24 mouse cellular contexts compared by ENCODE assay signal in genomic region chr8:18065456-18065855, GRCm38 (mm10).
"Had no signal": no experiment of that assay in that cellular context is flagged by ENCODE, and none has a peak within 500 bp of the region (broad histone marks: within the 10 kb centered on the region; RNA-seq: fewer than 3 reads in every experiment).

No protein-coding gene starts in this region.

- H3K36me3 ChIP-seq: heart, embryonic 13.5 days; heart, embryonic 15.5 days; hindbrain, embryonic 13.5 days; hindbrain, embryonic 15.5 days; kidney, embryonic 15.5 days; limb, embryonic 13.5 days; limb, embryonic 15.5 days had no signal

- H3K27me3 ChIP-seq: heart, embryonic 13.5 days; heart, embryonic 15.5 days; hindbrain, embryonic 13.5 days; hindbrain, embryonic 15.5 days; kidney, embryonic 15.5 days; limb, embryonic 13.5 days; limb, embryonic 15.5 days had no signal

- ATAC-seq: hindbrain, postnatal 0 days; intestine, embryonic 16.5 days had no signal

- H3K9me3 ChIP-seq: heart, embryonic 13.5 days; heart, embryonic 15.5 days; hindbrain, embryonic 13.5 days; hindbrain, embryonic 15.5 days; kidney, embryonic 15.5 days; limb, embryonic 13.5 days; limb, embryonic 15.5 days had no signal

- H3K4me2 ChIP-seq: heart, embryonic 11.5 days; heart, embryonic 13.5 days; heart, embryonic 15.5 days; hindbrain, embryonic 13.5 days; hindbrain, embryonic 15.5 days; kidney, embryonic 15.5 days; limb, embryonic 13.5 days; limb, embryonic 15.5 days had no signal

- DNase-seq: gastrocnemius, postnatal 14 days; gastrocnemius, postnatal 36 days; heart, adult 2 months; heart, postnatal 14 days; heart, postnatal 36 days; kidney, adult 11 months; kidney, adult 2 months; kidney, adult 9 months; kidney, postnatal 14 days; kidney, postnatal 36 days; layer of hippocampus, adult 9-11 months; layer of hippocampus, postnatal 36 days; left cerebral cortex, postnatal 4 days had no signal

- H3K9ac ChIP-seq: heart, embryonic 13.5 days; heart, embryonic 15.5 days; hindbrain, embryonic 13.5 days; hindbrain, embryonic 15.5 days; kidney, embryonic 15.5 days; limb, embryonic 13.5 days; limb, embryonic 15.5 days had no signal

- H3K27ac ChIP-seq: heart, adult 2 months; heart, embryonic 13.5 days; heart, embryonic 15.5 days; hindbrain, embryonic 13.5 days; hindbrain, embryonic 15.5 days; hindbrain, postnatal 0 days; kidney, embryonic 15.5 days; kidney, postnatal 0 days; limb, embryonic 13.5 days; limb, embryonic 15.5 days had no signal

- H3K4me3 ChIP-seq: heart, adult 2 months; heart, embryonic 13.5 days; heart, embryonic 15.5 days; hindbrain, embryonic 13.5 days; hindbrain, embryonic 15.5 days; kidney, embryonic 15.5 days; limb, embryonic 13.5 days; limb, embryonic 15.5 days had no signal

- H3K4me1 ChIP-seq: heart, embryonic 13.5 days; heart, embryonic 15.5 days; hindbrain, embryonic 13.5 days; hindbrain, embryonic 15.5 days; kidney, embryonic 15.5 days; limb, embryonic 13.5 days; limb, embryonic 15.5 days had no signal
